Mouse (Mus musculus): ENCODE measurements at regions not wholly inside any gene's neighbourhood (a gene's known extent, or its start where the extent isn't known, plus 50 kb on each side); places are given as distances from the start of the nearest gene placed in this dataset.

GRCm38 (mm10) chr14:46071244-46071643, 308.0 kb upstream of the Gm15217 start:
- ATAC-seq (ENCODE audit: insufficient number of reproducible peaks, low FRiP score, low TSS enrichment), result no peak

- no peak for ATAC-seq (ENCODE audit: insufficient number of reproducible peaks, low FRiP score, low TSS enrichment)
Observed at GRCm38 (mm10) chr14:46076738-46077137, 302.5 kb upstream of the Gm15217 start.

DNA sequence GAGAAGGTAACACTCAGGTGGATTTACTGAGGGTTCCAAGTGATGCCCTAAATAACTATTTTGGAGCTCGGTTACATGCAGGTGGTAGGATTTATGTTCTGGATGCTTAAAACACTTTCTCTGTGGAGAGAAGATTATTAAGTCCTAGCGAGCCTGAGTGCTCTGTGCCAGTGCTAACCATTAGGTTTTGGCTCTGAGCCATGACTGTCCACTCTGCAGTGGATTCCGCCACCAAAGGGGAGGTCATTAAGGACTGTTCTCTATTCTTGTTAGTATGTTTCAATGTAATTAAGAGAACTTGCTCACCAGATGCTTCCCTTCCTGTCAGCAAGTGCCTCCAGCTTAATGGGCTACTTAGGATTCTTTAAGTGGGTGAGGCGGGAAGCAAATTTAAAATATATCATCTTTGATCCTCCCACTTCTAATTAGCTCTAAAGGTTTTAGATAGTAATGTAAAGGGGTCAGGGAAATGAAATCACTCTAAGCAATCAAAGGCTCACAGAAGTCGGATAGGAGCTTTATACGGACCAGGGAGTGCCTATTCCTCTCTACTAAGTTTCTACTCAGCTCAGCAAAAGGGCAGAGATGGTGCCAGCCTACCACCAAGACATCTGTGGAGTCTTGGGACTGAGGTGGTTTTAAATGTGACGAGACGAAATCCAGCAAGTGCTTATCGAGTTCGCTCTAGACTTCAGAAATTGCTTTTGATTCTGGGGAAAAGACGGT, 301.6 kb upstream of the Gm15217 start:
- no peak for ATAC-seq (ENCODE audit: insufficient number of reproducible peaks, low FRiP score, low TSS enrichment)

DNA sequence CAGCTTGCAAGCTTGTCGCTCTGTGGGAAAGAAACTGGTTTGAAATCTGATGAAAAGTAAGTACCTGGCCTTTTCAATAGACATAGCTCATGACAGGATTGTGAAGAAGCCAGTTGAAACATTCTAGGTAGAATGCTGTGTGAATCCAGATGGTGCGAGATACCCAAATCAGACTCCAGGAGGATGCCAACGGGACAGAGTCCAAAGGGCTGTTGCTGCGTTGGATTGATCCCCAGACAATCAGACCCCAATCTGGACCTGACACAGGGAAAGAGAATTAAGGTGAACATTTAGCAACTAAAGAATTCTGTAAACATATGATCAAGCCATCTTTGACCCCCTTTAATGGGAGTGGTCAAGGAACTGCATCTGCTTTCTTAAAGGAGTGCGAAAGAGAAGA, 296.6 kb upstream of the Gm15217 start:
- ATAC-seq (ENCODE audit: insufficient number of reproducible peaks, low FRiP score, low TSS enrichment), result no peak

- ATAC-seq (ENCODE audit: insufficient number of reproducible peaks, low FRiP score, low TSS enrichment), result no peak
Observed at GRCm38 (mm10) chr14:46088968-46089691, 290.1 kb upstream of the Gm15217 start.

- ATAC-seq (ENCODE audit: insufficient number of reproducible peaks, low FRiP score, low TSS enrichment), result no peak
Observed at GRCm38 (mm10) chr14:46115950-46116349, 263.3 kb upstream of the Gm15217 start.

- no peak for ATAC-seq (ENCODE audit: insufficient number of reproducible peaks, low FRiP score, low TSS enrichment)
Observed at GRCm38 (mm10) chr14:46126541-46126940, 252.7 kb upstream of the Gm15217 start.

DNA sequence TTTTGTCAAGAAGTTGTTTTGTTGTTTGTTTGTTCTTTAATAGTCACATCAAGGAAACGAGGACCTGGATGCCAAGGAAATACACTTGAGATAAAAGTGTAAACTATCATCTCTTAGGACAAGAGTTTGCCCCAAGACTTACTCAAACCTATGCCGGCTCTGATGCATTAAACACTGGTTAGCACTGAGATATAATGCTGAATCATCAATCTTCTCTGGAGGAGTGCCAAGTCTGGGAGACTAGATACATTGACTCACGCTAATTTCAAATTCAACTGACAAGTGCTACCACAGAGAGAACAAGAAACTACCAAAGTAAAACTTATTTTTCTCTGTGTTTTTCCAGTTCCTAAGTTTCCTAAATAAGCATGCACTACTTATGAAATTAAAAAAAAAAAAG, 249.5 kb upstream of the Gm15217 start:
- ATAC-seq (ENCODE audit: insufficient number of reproducible peaks, low FRiP score, low TSS enrichment), result no peak

- ATAC-seq (ENCODE audit: insufficient number of reproducible peaks, low FRiP score, low TSS enrichment), result no peak
Observed at GRCm38 (mm10) chr14:46144175-46144574, 235.0 kb upstream of the Gm15217 start.

DNA sequence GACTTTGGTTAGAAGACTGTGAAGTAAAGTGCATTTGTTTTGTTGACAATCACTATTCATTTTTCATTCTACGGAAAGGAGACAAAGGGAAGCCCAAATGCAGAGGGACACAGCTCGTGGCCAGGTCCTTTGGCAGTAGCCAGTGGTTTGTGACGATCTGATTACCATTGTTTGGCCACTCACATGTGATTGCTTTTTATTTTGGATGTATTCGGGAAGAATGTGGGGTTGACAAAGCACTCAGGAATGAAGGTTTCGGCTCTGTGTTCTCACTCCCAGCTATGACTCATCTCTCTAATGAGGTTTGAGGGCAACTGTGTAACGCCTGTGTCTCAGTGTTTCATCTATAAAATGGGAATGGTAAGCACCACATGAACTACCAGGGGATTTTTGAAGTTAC, 234.5 kb upstream of the Gm15217 start:
- ATAC-seq (ENCODE audit: insufficient number of reproducible peaks, low FRiP score, low TSS enrichment), result no peak

DNA sequence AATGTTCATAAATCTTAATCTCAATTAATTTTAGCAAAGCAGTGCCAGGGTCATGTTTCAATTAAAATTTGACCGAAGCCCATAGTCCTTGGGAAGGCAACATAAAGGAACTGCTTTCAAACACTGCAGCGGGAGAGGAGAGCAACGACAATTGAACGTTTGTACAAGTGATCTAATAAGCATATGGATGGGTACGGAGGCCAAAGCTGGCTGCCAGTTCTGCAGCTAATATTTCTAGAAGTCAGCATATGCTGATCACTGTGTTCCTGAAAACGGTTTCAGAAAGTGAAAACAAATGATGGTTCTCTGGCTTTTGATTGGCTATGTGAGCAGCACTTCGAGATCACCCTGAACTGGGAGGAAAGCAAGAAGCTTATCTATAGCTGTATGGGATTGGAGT, 233.6 kb upstream of the Gm15217 start:
- ATAC-seq (ENCODE audit: insufficient number of reproducible peaks, low FRiP score, low TSS enrichment), result no peak

GRCm38 (mm10) chr14:46149073-46149661, 230.0 kb upstream of the Gm15217 start:
- no peak for ATAC-seq (ENCODE audit: insufficient number of reproducible peaks, low FRiP score, low TSS enrichment)

DNA sequence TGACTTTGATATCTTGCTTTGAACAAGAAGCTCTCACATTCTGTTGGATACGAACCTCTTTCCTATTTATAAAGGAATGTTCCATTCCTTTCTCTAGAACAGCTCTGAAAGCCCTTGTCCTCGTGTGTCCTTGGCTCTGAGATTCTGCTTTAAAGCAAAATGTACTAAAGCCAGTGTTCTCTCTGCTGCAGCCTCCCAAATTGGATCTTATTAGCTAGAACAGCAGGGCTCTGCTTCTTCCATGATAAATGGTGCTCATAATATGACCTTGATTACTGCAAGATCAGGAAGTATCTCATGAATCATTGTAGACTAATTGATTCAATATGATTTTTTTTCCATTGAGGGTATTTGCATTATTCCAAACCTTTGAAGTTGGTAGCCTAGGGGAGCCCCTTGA, 220.5 kb upstream of the Gm15217 start:
- no peak for ATAC-seq (ENCODE audit: insufficient number of reproducible peaks, low FRiP score, low TSS enrichment)

- no peak for ATAC-seq (ENCODE audit: insufficient number of reproducible peaks, low FRiP score, low TSS enrichment)
Observed at GRCm38 (mm10) chr14:46172181-46172874, 206.9 kb upstream of the Gm15217 start.

- ATAC-seq (ENCODE audit: insufficient number of reproducible peaks, low FRiP score, low TSS enrichment), result no peak
Observed at GRCm38 (mm10) chr14:46172875-46173324, 206.3 kb upstream of the Gm15217 start.

DNA sequence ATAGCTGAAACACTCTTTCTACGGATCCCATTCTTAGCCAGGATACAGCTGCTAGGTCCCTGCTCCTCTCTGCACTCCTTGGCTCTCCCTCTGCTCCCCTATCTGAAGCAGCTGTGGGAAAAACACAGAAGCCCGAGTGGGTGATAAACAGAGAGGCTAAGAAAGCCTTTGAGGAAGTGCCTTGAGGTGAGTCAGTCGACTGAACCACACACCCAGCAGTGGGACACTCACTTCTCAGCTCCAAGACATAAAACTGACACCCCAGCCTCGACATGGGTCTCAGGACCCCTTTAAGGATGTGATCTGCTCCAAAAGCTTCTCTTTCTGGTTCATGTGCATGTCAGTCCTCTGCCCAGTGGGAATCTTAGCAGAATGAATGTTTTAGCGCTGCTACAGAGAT, 204.8 kb upstream of the Gm15217 start:
- ATAC-seq (ENCODE audit: insufficient number of reproducible peaks, low FRiP score, low TSS enrichment), result no peak

DNA sequence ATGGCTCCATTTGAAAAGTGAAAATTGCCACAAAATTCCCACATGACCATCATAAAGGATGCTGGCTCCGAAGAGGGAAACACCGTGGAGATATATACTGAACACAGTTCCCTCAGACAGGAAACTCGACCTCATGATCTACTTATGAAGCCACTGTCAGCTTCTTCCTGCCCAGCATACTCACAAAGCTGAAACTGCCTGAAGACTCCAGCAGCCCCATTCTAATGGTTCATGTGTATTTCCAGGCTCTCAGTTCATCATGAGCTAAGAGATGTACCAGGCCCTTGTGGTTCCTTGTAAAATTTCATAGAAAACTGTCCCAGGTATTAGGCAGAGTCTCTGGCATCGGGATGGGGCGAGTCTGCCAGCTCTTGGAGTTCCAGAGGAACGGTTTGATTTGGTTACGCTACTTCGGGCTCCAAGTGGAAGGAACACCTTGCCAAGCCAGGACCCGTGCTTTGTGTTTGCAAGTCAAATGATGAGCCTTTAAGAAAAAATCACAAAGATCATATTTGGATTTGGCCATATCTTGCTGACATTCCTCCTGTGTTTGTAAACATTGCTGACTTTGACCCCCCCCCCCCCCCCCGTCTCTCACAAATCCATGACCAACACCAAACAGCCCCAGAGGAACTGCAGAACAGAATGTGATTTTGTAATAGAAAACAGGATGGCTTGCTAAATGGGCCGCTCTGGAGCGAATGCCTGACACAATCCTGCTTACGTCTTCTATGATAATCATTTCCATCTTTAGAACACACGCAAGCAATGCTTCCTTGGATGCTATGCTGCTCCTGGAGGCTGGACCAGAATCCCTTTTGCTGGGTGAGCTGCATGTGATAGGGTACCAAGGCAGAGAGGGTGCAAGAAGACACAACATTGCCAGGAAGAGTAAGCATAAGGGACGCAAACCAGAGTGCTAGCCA, 203.7 kb upstream of the Gm15217 start:
- no peak for ATAC-seq (ENCODE audit: insufficient number of reproducible peaks, low FRiP score, low TSS enrichment)

DNA sequence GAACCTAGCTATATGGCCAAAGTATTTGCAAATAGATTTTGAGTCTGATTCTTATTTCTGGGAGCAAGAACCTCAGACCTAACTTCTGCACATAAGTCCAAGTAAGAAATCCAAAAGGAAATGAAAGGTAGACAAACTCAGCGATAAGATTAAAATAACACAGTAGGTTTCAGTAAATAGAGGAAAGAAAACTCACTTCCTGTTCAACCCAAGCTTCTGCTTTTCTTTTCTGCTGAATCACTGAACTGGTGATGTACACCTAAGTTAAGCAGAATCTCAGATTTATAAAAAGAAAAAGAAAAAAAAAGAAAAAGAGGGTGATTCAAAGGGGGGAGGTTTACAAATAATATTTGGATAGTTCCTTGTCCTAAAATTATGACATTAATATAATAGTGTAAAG, 200.2 kb upstream of the Gm15217 start:
- no peak for ATAC-seq (ENCODE audit: insufficient number of reproducible peaks, low FRiP score, low TSS enrichment)

DNA sequence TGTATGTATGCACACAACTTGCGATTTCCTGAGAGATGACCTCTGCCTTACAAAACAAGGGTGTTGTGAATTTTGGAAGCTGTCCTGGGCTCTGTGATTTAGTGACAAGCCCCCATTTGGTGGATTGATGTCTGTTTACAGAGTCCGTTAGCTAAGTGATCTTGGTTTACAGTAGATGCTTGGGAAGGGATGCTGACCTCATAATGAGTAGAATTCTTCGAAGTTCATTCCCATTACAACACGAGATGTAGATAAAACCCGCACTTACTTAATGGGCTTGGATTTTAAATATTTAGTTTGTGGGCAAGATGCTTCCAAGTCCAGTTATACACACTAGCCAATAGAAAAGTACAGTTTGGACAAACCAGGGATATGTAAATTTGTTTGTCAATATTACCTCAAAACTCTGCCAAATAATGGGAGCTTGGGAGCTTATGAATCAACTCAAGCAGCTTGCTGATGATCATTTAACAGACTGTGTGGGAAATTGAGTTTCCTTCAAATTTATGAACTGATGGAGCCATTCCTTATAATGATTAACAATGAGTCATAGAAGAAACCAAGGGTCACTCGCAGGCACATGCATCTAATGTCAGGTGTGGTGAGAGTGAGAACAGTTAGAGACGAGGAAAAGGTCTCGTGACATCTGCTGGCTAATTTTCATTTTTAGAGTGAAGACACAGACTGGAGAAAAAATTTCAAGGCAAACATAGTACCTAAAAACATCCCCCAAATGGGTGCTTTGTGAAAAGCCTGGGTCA, 187.4 kb upstream of the Gm15217 start:
- ATAC-seq (ENCODE audit: insufficient number of reproducible peaks, low FRiP score, low TSS enrichment), result no peak
